ENCODE assay signal across 21 mouse cellular contexts in genomic region chr19:5113783-5114182, GRCm38 (mm10). TPM values are rescaled to one million over a fixed set of nuclear protein-coding genes. Genes with fewer than 3 reads are reported as not detected.
DNase-seq lines count a peak whose midpoint lies in the region; ATAC-seq lines count a peak whose summit lies in the region.
"Had no signal": no experiment of that assay in that cellular context is flagged by ENCODE, and none has a peak within 500 bp of the region (broad histone marks: within the 10 kb centered on the region; RNA-seq: fewer than 3 reads in every experiment).

No protein-coding gene starts in this region.

- peaks cover 14% of the 10 kb centered on the region for H3K4me1 ChIP-seq in embryonic facial prominence, embryonic 13.5 days
- peaks cover 20% of the 10 kb centered on the region for H3K4me1 ChIP-seq in embryonic facial prominence, embryonic 10.5 days

- H3K27ac ChIP-seq in embryonic facial prominence, embryonic 13.5 days = no peak overlapping the region
- no peak overlapping the region for H3K27ac ChIP-seq in embryonic facial prominence, embryonic 10.5 days (replicated peaks)
- H3K27ac ChIP-seq: kidney, postnatal 0 days; limb, embryonic 12.5 days; liver, embryonic 13.5 days; lung, embryonic 15.5 days had no signal

- no peak overlapping the region for H3K4me2 ChIP-seq in embryonic facial prominence, embryonic 13.5 days
- H3K4me2 ChIP-seq: heart, embryonic 11.5 days; limb, embryonic 12.5 days; liver, embryonic 13.5 days; lung, embryonic 15.5 days had no signal

- H3K36me3 ChIP-seq in embryonic facial prominence, embryonic 13.5 days = peaks cover 65% of the 10 kb centered on the region
- H3K36me3 ChIP-seq in embryonic facial prominence, embryonic 10.5 days (replicated peaks) = peaks cover 70% of the 10 kb centered on the region

- WGBS in embryonic facial prominence, embryonic 13.5 days = 88% methylated on average over 7 of the region's 7 CpGs
- WGBS in embryonic facial prominence, embryonic 10.5 days = 96% methylated on average over 7 of the region's 7 CpGs

- H3K27me3 ChIP-seq in embryonic facial prominence, embryonic 13.5 days = no peaks in the 10 kb centered on the region
- peaks cover 2% of the 10 kb centered on the region for H3K27me3 ChIP-seq in embryonic facial prominence, embryonic 10.5 days (replicated peaks; ENCODE audit: low read depth, poor library complexity, severe bottlenecking)
- H3K27me3 ChIP-seq: limb, embryonic 12.5 days; lung, embryonic 15.5 days had no signal

- ATAC-seq in embryonic facial prominence, embryonic 13.5 days (ENCODE audit: insufficient number of reproducible peaks, insufficient read depth, low FRiP score, low TSS enrichment, low read depth) = no peak
- ATAC-seq: forebrain, embryonic 16.5 days; intestine, embryonic 16.5 days had no signal

- 0 out of 2 replicates have a peak overlapping the region, but pooled peaks have one; percentile 16 for H3K9ac ChIP-seq in embryonic facial prominence, embryonic 13.5 days
- H3K9ac ChIP-seq: limb, embryonic 12.5 days; liver, embryonic 13.5 days; lung, embryonic 15.5 days had no signal

- H3K4me3 ChIP-seq in embryonic facial prominence, embryonic 13.5 days = no peak overlapping the region
- no peak overlapping the region for H3K4me3 ChIP-seq in embryonic facial prominence, embryonic 10.5 days
- H3K4me3 ChIP-seq: erythroblast, embryonic 14.5 days; limb, embryonic 12.5 days; liver, embryonic 13.5 days; lung, embryonic 15.5 days had no signal

- DNase-seq in embryonic facial prominence, embryonic 10.5 days (ENCODE audit: low spot score) = no peak
- DNase-seq in layer of hippocampus, postnatal 10 days (ENCODE audit: low spot score in 2 of 2) = peak; percentile 46 to 49
- no peak for DNase-seq in layer of hippocampus, postnatal 14 days (ENCODE audit: low spot score in 2 of 2)
- peak; percentile 61 to 66 for DNase-seq in right cerebral cortex, adult 2 months (ENCODE audit: low spot score in 2 of 2)
- no peak for DNase-seq in right cerebral cortex, postnatal 10 days (ENCODE audit: low spot score in 2 of 2)
- no peak for DNase-seq in kidney, adult 18-20 months
- DNase-seq in adrenal gland, postnatal 10 days = no peak
- DNase-seq: adrenal gland, adult 2 months; heart, postnatal 36 days; liver, embryonic 13.5 days; thymus, postnatal 4 days had no signal

- H3K9me3 ChIP-seq in embryonic facial prominence, embryonic 13.5 days = no peaks in the 10 kb centered on the region
- H3K9me3 ChIP-seq in embryonic facial prominence, embryonic 10.5 days = no peaks in the 10 kb centered on the region
- H3K9me3 ChIP-seq: limb, embryonic 12.5 days; liver, embryonic 13.5 days; lung, embryonic 15.5 days had no signal

RNA-seq across cellular contexts. Expression of gene Klc2, which starts 4.6 kb away (rescaled TPM):
- 20.7 and 30.4 TPM in 2 replicates for polyA plus RNA-seq in embryonic facial prominence, embryonic 13.5 days (2015; fragmentation: Nextera tagmentation; extraction: Ambion mirVana)
- polyA plus RNA-seq in embryonic facial prominence, embryonic 10.5 days (2016; fragmentation: Nextera tagmentation; extraction: Ambion mirVana) = 30.0 and 31.2 TPM in 2 replicates
- 100 to 1,000 TPM; 170 to 176 TPM for total RNA-seq in layer of hippocampus, postnatal 10 days (2021)
- total RNA-seq in layer of hippocampus, postnatal 14 days (2021) = 100 to 1,000 TPM; 193 to 211 TPM
- 10 to 100 TPM; 28.0 to 40.2 TPM for total RNA-seq in adrenal gland, postnatal 10 days (2021)

RNA-seq across cellular contexts. Expression of gene Rab1b, which starts 6.9 kb away (rescaled TPM):
- 234 and 262 TPM in 2 replicates for polyA plus RNA-seq in embryonic facial prominence, embryonic 13.5 days (2015; fragmentation: Nextera tagmentation; extraction: Ambion mirVana)
- polyA plus RNA-seq in embryonic facial prominence, embryonic 10.5 days (2016; fragmentation: Nextera tagmentation; extraction: Ambion mirVana) = 266 and 270 TPM in 2 replicates
- 100 to 1,000 TPM; 163 to 166 TPM for total RNA-seq in layer of hippocampus, postnatal 10 days (2021)
- 100 to 1,000 TPM; 177 to 181 TPM for total RNA-seq in layer of hippocampus, postnatal 14 days (2021)
- 100 to 1,000 TPM; 179 to 197 TPM for total RNA-seq in adrenal gland, postnatal 10 days (2021)

RNA-seq across cellular contexts. Expression of gene Cnih2, which starts 15.5 kb away (rescaled TPM):
- 50.6 and 60.1 TPM in 2 replicates for polyA plus RNA-seq in embryonic facial prominence, embryonic 13.5 days (2015; fragmentation: Nextera tagmentation; extraction: Ambion mirVana)
- polyA plus RNA-seq in embryonic facial prominence, embryonic 10.5 days (2016; fragmentation: Nextera tagmentation; extraction: Ambion mirVana) = 28.4 and 31.7 TPM in 2 replicates
- 100 to 1,000 TPM; 743 to 783 TPM for total RNA-seq in layer of hippocampus, postnatal 10 days (2021)
- total RNA-seq in layer of hippocampus, postnatal 14 days (2021) = 100 to 1,000 TPM; 783 to 856 TPM
- 1 to 10 TPM; 5.0 to 5.1 TPM for total RNA-seq in adrenal gland, postnatal 10 days (2021)
- total RNA-seq: megakaryocyte, adult 5-6 weeks had no signal

RNA-seq across cellular contexts. Expression of gene Yif1a, which starts 25.4 kb away (rescaled TPM):
- polyA plus RNA-seq in embryonic facial prominence, embryonic 13.5 days (2015; fragmentation: Nextera tagmentation; extraction: Ambion mirVana) = 72.4 and 87.2 TPM in 2 replicates
- 70.5 and 73.4 TPM in 2 replicates for polyA plus RNA-seq in embryonic facial prominence, embryonic 10.5 days (2016; fragmentation: Nextera tagmentation; extraction: Ambion mirVana)
- total RNA-seq in layer of hippocampus, postnatal 10 days (2021) = 10 to 100 TPM; 24.7 to 29.9 TPM
- total RNA-seq in layer of hippocampus, postnatal 14 days (2021) = 10 to 100 TPM; 25.8 to 28.0 TPM
- total RNA-seq in adrenal gland, postnatal 10 days (2021) = 10 to 100 TPM; 88.3 to 96.8 TPM

RNA-seq across cellular contexts. Expression of gene Tmem151a, which starts 28.5 kb away (rescaled TPM):
- 2.6 and 4.6 TPM in 2 replicates for polyA plus RNA-seq in embryonic facial prominence, embryonic 13.5 days (2015; fragmentation: Nextera tagmentation; extraction: Ambion mirVana)
- polyA plus RNA-seq in embryonic facial prominence, embryonic 10.5 days (2016; fragmentation: Nextera tagmentation; extraction: Ambion mirVana) = 1.4 and 1.9 TPM in 2 replicates
- 10 to 100 TPM; 96.6 to 98.0 TPM for total RNA-seq in layer of hippocampus, postnatal 10 days (2021)
- 100 to 1,000 TPM; 133 to 135 TPM for total RNA-seq in layer of hippocampus, postnatal 14 days (2021)
- total RNA-seq in adrenal gland, postnatal 10 days (2021) = 1 to 10 TPM; 2.4 to 3.2 TPM
- total RNA-seq: CH12.LX; megakaryocyte, adult 5-6 weeks had no signal
- polyA plus RNA-seq: erythroblast, embryonic 14.5 days had no signal

Comparison
In these comparisons a context has a peak if more than half of its experiments do, and no peak if none do; other contexts are left out.
1. DNase-seq: peak in layer of hippocampus, postnatal 10 days (2 of 2) and right cerebral cortex, adult 2 months (2 of 2); none in embryonic facial prominence, embryonic 10.5 days (single experiment), layer of hippocampus, postnatal 14 days (0 of 2), right cerebral cortex, postnatal 10 days (0 of 2), kidney, adult 18-20 months (single experiment) and adrenal gland, postnatal 10 days (single experiment).
2. RNA of gene Klc2, which starts 4.6 kb away (total RNA-seq): 193 to 211 TPM in layer of hippocampus, postnatal 14 days and 170 to 176 TPM in layer of hippocampus, postnatal 10 days; 28.0 to 40.2 TPM in adrenal gland, postnatal 10 days; every median in the first group is over 4 times any median in the second.
3. RNA of gene Cnih2, which starts 15.5 kb away (total RNA-seq): 783 to 856 TPM in layer of hippocampus, postnatal 14 days and 743 to 783 TPM in layer of hippocampus, postnatal 10 days; 5.0 to 5.1 TPM in adrenal gland, postnatal 10 days; every median in the first group is over 100 times any median in the second.